ENCODE assay signal across 28 mouse cellular contexts in genomic region chr16:56719031-56719430, GRCm38 (mm10). TPM values are rescaled to one million over a fixed set of nuclear protein-coding genes. Genes with fewer than 3 reads are reported as not detected.
DNase-seq lines count a peak whose midpoint lies in the region; ATAC-seq and TF ChIP-seq lines count a peak whose summit lies in the region.
"Had no signal": no experiment of that assay in that cellular context is flagged by ENCODE, and none has a peak within 500 bp of the region (broad histone marks: within the 10 kb centered on the region; RNA-seq: fewer than 3 reads in every experiment).

No protein-coding gene starts in this region.

- no peaks in the 10 kb centered on the region for H3K27me3 ChIP-seq in MEL (ENCODE audit: control insufficient read depth in 1 of 2, insufficient read depth in 2 of 2, low read length in 2 of 2)
- H3K27me3 ChIP-seq in intestine, embryonic 16.5 days (replicated peaks; ENCODE audit: control insufficient read depth, insufficient read depth, low read length) = no peaks in the 10 kb centered on the region
- no peaks in the 10 kb centered on the region for H3K27me3 ChIP-seq in liver, embryonic 13.5 days
- H3K27me3 ChIP-seq: embryonic facial prominence, embryonic 12.5 days; midbrain, embryonic 13.5 days; neural tube, embryonic 13.5 days; stomach, embryonic 15.5 days had no signal

- no peak for TF ChIP-seq CTCF in MEL (IDR thresholded peaks at IDR 0.05 in 2 of 3, conservative IDR thresholded peaks at IDR 0.05 in 1 of 3; ENCODE audit: control insufficient read depth in 1 of 3, insufficient read depth in 1 of 3, low read depth in 2 of 3, low read length in 3 of 3, poor library complexity in 1 of 3, severe bottlenecking in 1 of 3)

- H3K4me1 ChIP-seq in MEL (ENCODE audit: control insufficient read depth in 1 of 2, insufficient read depth in 2 of 2, low read length in 2 of 2) = peaks cover 8 to 16% of the 10 kb centered on the region in 2 experiments
- H3K4me1 ChIP-seq in intestine, embryonic 16.5 days (ENCODE audit: control insufficient read depth, insufficient read depth, low read length) = peaks cover 13% of the 10 kb centered on the region
- H3K4me1 ChIP-seq in liver, embryonic 13.5 days (replicated peaks) = peaks cover 58% of the 10 kb centered on the region

- peak overlapping the region; percentile 82 for H3K27ac ChIP-seq in MEL (ENCODE audit: control insufficient read depth, low read depth, low read length)
- H3K27ac ChIP-seq in intestine, embryonic 16.5 days (ENCODE audit: low read length) = peak overlapping the region; percentile 35; the same call in 1 of the 2 replicates
- H3K27ac ChIP-seq in liver, embryonic 13.5 days = peak overlapping the region; percentile 98
- H3K27ac ChIP-seq: embryonic facial prominence, embryonic 12.5 days; left cerebral cortex, adult 2 months; midbrain, embryonic 13.5 days; neural tube, embryonic 13.5 days; stomach, embryonic 15.5 days had no signal

- peaks cover 23% of the 10 kb centered on the region for H3K79me2 ChIP-seq in MEL (ENCODE audit: control insufficient read depth, insufficient read depth, low read length, poor library complexity)

- H3K9ac ChIP-seq in MEL (ENCODE audit: control insufficient read depth, low read depth, low read length, poor library complexity, severe bottlenecking) = peak overlapping the region; percentile 23
- H3K9ac ChIP-seq in intestine, embryonic 16.5 days (ENCODE audit: low read depth, low read length) = no peak overlapping the region
- no peak overlapping the region for H3K9ac ChIP-seq in liver, embryonic 13.5 days
- H3K9ac ChIP-seq: embryonic facial prominence, embryonic 12.5 days; lung, embryonic 14.5 days; midbrain, embryonic 13.5 days; neural tube, embryonic 13.5 days; stomach, embryonic 15.5 days had no signal

- peak overlapping the region in 1 of 2 experiments; percentile 68; a peak in 2 of 4 replicates for H3K4me3 ChIP-seq in MEL (ENCODE audit: control insufficient read depth in 1 of 2, insufficient read depth in 1 of 2, low read depth in 2 of 2, low read length in 2 of 2)
- H3K4me3 ChIP-seq in intestine, embryonic 16.5 days (ENCODE audit: low read length) = no peak overlapping the region
- H3K4me3 ChIP-seq in liver, embryonic 13.5 days (replicated peaks) = no peak overlapping the region
- H3K4me3 ChIP-seq: embryonic facial prominence, embryonic 12.5 days; hindbrain, embryonic 10.5 days; left cerebral cortex, adult 2 months; midbrain, embryonic 13.5 days; neural tube, embryonic 13.5 days; stomach, embryonic 15.5 days had no signal

- peak; percentile 64 for ATAC-seq in intestine, embryonic 16.5 days
- peak; percentile 71 for ATAC-seq in liver, embryonic 13.5 days (ENCODE audit: low read depth)
- 0 out of 2 replicates have a peak, but pooled peaks have one; percentile 9 for ATAC-seq in megakaryocyte progenitor cell, adult 5-6 weeks (replicated peaks; ENCODE audit: poor library complexity)
- ATAC-seq: forebrain, embryonic 16.5 days; hindbrain, embryonic 16.5 days; midbrain, embryonic 13.5 days had no signal

- TF ChIP-seq RAD21 in MEL (IDR thresholded peaks at IDR 0.05; ENCODE audit: low read depth, low read length) = no peak

- DNase-seq in MEL (ENCODE audit: low read depth, low spot score) = peak; percentile 67
- DNase-seq in liver, embryonic 13.5 days = peak; percentile 50
- no peak for DNase-seq in layer of hippocampus, adult 18-20 months (ENCODE audit: low spot score in 2 of 2)
- no peak for DNase-seq in urinary bladder, adult 18-20 months (ENCODE audit: low spot score in 2 of 2)
- DNase-seq in ovary, postnatal 14 days (ENCODE audit: low spot score) = no peak
- no peak for DNase-seq in lung, postnatal 25 days (ENCODE audit: low spot score)
- DNase-seq: cerebellum, adult 11 months; cerebellum, adult 9-10 months; cerebellum, postnatal 36 days; gastrocnemius, postnatal 10 days; heart, postnatal 14 days; kidney, adult 9 months; kidney, postnatal 14 days; left cerebral cortex, postnatal 4 days; lung, embryonic 14.5 days; lung, postnatal 14 days; right cerebral cortex, postnatal 14 days; thymus, postnatal 14 days had no signal

- peaks cover 0 to 26% of the 10 kb centered on the region in 2 experiments; a peak in 3 of 4 replicates for H3K36me3 ChIP-seq in MEL (ENCODE audit: control insufficient read depth in 1 of 2, insufficient read depth in 2 of 2, low read length in 2 of 2)
- no peaks in the 10 kb centered on the region for H3K36me3 ChIP-seq in intestine, embryonic 16.5 days (ENCODE audit: control insufficient read depth, insufficient read depth, low read length)
- H3K36me3 ChIP-seq in liver, embryonic 13.5 days = no peaks in the 10 kb centered on the region
- H3K36me3 ChIP-seq: embryonic facial prominence, embryonic 12.5 days; hindbrain, embryonic 10.5 days; midbrain, embryonic 13.5 days; neural tube, embryonic 13.5 days; stomach, embryonic 15.5 days had no signal

- peak; percentile 70 to 84 for TF ChIP-seq EP300 in MEL (IDR thresholded peaks at IDR 0.05; ENCODE audit: low read depth in 1 of 2, low read length in 2 of 2)

- TF ChIP-seq POLR2A in MEL (IDR thresholded peaks at IDR 0.05; ENCODE audit: control insufficient read depth in 1 of 2, insufficient read depth in 1 of 2, low read depth in 1 of 2, low read length in 2 of 2, poor library complexity in 1 of 2) = no peak

- no peak overlapping the region for H3K4me2 ChIP-seq in intestine, embryonic 16.5 days (ENCODE audit: low read depth, low read length)
- H3K4me2 ChIP-seq in liver, embryonic 13.5 days = peak overlapping the region; percentile 45
- H3K4me2 ChIP-seq: embryonic facial prominence, embryonic 12.5 days; midbrain, embryonic 13.5 days; stomach, embryonic 15.5 days had no signal

- H3K9me3 ChIP-seq in MEL (replicated peaks; ENCODE audit: insufficient read depth, low read length) = no peaks in the 10 kb centered on the region
- H3K9me3 ChIP-seq in intestine, embryonic 16.5 days (ENCODE audit: control insufficient read depth, low read length) = no peaks in the 10 kb centered on the region
- H3K9me3 ChIP-seq in liver, embryonic 13.5 days (replicated peaks) = no peaks in the 10 kb centered on the region
- H3K9me3 ChIP-seq: embryonic facial prominence, embryonic 12.5 days; hindbrain, embryonic 10.5 days; midbrain, embryonic 13.5 days; neural tube, embryonic 13.5 days; stomach, embryonic 15.5 days had no signal

TF ChIP-seq in MEL, 35 proteins besides CTCF, POLR2A, EP300 and RAD21:
- TF ChIP-seq MYB (IDR thresholded peaks at IDR 0.05; ENCODE audit: low read depth, low read length) = no peak
- peak; percentile 28; the same call in 1 of the 2 replicates for TF ChIP-seq BHLHE40 (IDR thresholded peaks at IDR 0.05; ENCODE audit: borderline replicate concordance, low read depth, low read length)
- TF ChIP-seq KAT2A (conservative IDR thresholded peaks at IDR 0.05; ENCODE audit: low read depth, low read length) = 0 out of 2 replicates have a peak, but pooled peaks have one; percentile 24
- TF ChIP-seq GATA1 (IDR thresholded peaks at IDR 0.05; ENCODE audit: low read depth, low read length) = peak; percentile 82
- peak; percentile 76 for TF ChIP-seq TCF12 (IDR thresholded peaks at IDR 0.05; ENCODE audit: low read depth, low read length)
- 0 out of 2 replicates have a peak, but pooled peaks have one; percentile 11 for TF ChIP-seq RCOR1 (IDR thresholded peaks at IDR 0.05; ENCODE audit: low read depth, low read length)
- TF ChIP-seq ETS1 (IDR thresholded peaks at IDR 0.05; ENCODE audit: low read depth, low read length) = peak; percentile 82
- TF ChIP-seq MXI1 (IDR thresholded peaks at IDR 0.05; ENCODE audit: low read depth, low read length) = peak; percentile 16; the same call in 1 of the 2 replicates
- TF ChIP-seq MAX (IDR thresholded peaks at IDR 0.05; ENCODE audit: low read length) = no peak
- TF ChIP-seq USF2 (IDR thresholded peaks at IDR 0.05; ENCODE audit: borderline replicate concordance in 1 of 2, insufficient read depth in 1 of 2, low read depth in 1 of 2, low read length in 2 of 2) = peak in 1 of 2 experiments; percentile 37; a peak in 1 of 4 replicates
- peak; percentile 19; the same call in 1 of the 2 replicates for TF ChIP-seq ELF1 (IDR thresholded peaks at IDR 0.05; ENCODE audit: low read depth, low read length)
- no peak for TF ChIP-seq NELFE (IDR thresholded peaks at IDR 0.05; ENCODE audit: low read depth, low read length)
- TF ChIP-seq CHD2 (IDR thresholded peaks at IDR 0.05; ENCODE audit: low read length) = no peak
- peak; percentile 51 for TF ChIP-seq SIN3A (IDR thresholded peaks at IDR 0.05; ENCODE audit: low read length)
- 0 out of 2 replicates have a peak, but pooled peaks have one; percentile 16 for TF ChIP-seq ZMIZ1 (IDR thresholded peaks at IDR 0.05; ENCODE audit: low read depth, low read length)
- TF ChIP-seq POLR2AphosphoS5 (IDR thresholded peaks at IDR 0.05; ENCODE audit: borderline replicate concordance, low read depth, low read length) = no peak
- 0 out of 2 replicates have a peak, but pooled peaks have one; percentile 32 for TF ChIP-seq POLR2AphosphoS2 (IDR thresholded peaks at IDR 0.05; ENCODE audit: low read length)
- no peak for TF ChIP-seq ZKSCAN1 (IDR thresholded peaks at IDR 0.05; ENCODE audit: low read depth, low read length)
- no peak for TF ChIP-seq E2F4 (IDR thresholded peaks at IDR 0.05; ENCODE audit: borderline replicate concordance, low read depth, low read length)
- TF ChIP-seq TBP (IDR thresholded peaks at IDR 0.05; ENCODE audit: low read depth, low read length) = 0 out of 2 replicates have a peak, but pooled peaks have one; percentile 25
- TF ChIP-seq TAL1 (IDR thresholded peaks at IDR 0.05; ENCODE audit: low read length) = peak; percentile 30; the same call in 1 of the 2 replicates
- TF ChIP-seq NRF1 (IDR thresholded peaks at IDR 0.05; ENCODE audit: insufficient read depth, low read depth, low read length, poor library complexity, severe bottlenecking) = no peak
TF ChIP-seq in MEL: peak in this region for 14.

RNA-seq across cellular contexts. Expression of gene Tfg, which starts 1.8 kb away (rescaled TPM):
- total RNA-seq in MEL (2012; rRNA removed) = 50.9 and 52.2 TPM in 2 replicates
- polyA plus RNA-seq in MEL (2012; ENCODE audit: insufficient read depth in 1 of 2, insufficient read length in 2 of 2, low read depth in 1 of 2, low replicate concordance in 2 of 2, missing spikeins in 1 of 2) = 100 to 1,000 TPM in 1 of 2 experiments, not detected in 1; 113 TPM
- polyA plus RNA-seq in intestine, embryonic 16.5 days (2015; fragmentation: Nextera tagmentation; extraction: Ambion mirVana) = 303 and 353 TPM in 2 replicates
- polyA plus RNA-seq in liver, embryonic 13.5 days (2015; fragmentation: Nextera tagmentation; extraction: Ambion mirVana) = 79.0 and 98.9 TPM in 2 replicates
- total RNA-seq in megakaryocyte progenitor cell, adult 5-6 weeks (2015) = 137 and 174 TPM in 2 replicates
- total RNA-seq in megakaryocyte progenitor cell, adult 5-6 weeks (2017) = 42.9 and 45.7 TPM in 2 replicates
- total RNA-seq in layer of hippocampus, adult 18-20 months (2021) = 10 to 100 TPM; 56.0 to 56.4 TPM

Comparison
In these comparisons a context has a peak if more than half of its experiments do, and no peak if none do; other contexts are left out.
1. DNase-seq: peak in MEL (single experiment) and liver, embryonic 13.5 days (single experiment); none in layer of hippocampus, adult 18-20 months (0 of 2), urinary bladder, adult 18-20 months (0 of 2), ovary, postnatal 14 days (single experiment) and lung, postnatal 25 days (single experiment).
2. H3K27ac ChIP-seq: peak in every context shown above with its lines; median percentile 98 in liver, embryonic 13.5 days; 82 in MEL; 35 in intestine, embryonic 16.5 days.
3. ATAC-seq: peak in every context shown above with its lines; median percentile 71 in liver, embryonic 13.5 days; 64 in intestine, embryonic 16.5 days; 9 in megakaryocyte progenitor cell, adult 5-6 weeks.